Mouse (Mus musculus) thymus, adult 2 months (tissue): ENCODE data around the gene Sec22c.

Experiments
- CTCF ChIP-seq: fragments of 200-500 bp; IDR thresholded peaks from 2 replicates; pipeline ENCODE4 v1.5.1; 2012; ENCODE audit warnings: mild to moderate bottlenecking, control low read depth, low read length, moderate library complexity, borderline replicate concordance; ENCODE audit not compliant: control insufficient read depth, poor library complexity, insufficient read depth; ENCODE audit errors: extremely low read depth
- POLR2A ChIP-seq: fragments of 200-500 bp; IDR thresholded peaks from 2 replicates; pipeline ENCODE4 v1.6.1; 2012; ENCODE audit warnings: mild to moderate bottlenecking, low read length, control low read depth, moderate library complexity; ENCODE audit not compliant: control insufficient read depth, poor library complexity, insufficient read depth; ENCODE audit errors: extremely low read depth

DNA sequence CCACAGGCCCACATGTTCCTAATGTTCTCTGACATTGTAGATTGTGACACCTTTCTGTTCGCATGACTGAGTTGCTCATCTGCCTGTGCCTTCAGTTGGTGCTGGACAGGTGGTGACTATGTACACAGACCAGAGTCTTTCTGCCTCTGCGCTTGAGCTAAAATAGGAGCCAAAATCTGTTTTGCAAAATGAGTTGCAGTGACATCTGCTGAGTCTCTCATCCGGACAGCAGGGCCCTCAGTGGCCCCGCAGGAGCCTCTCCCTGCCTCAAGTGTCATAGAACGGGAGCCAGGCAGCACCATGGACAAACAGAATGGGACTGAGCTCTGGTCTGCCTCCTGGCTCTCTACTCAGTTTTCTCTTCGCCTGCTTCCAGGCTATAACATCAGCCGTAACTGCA, 45.5 kb downstream of the Sec22c start:
- no peak for TF ChIP-seq CTCF
- TF ChIP-seq POLR2A, result no peak
